Mouse (Mus musculus): ENCODE results near the gene Dstyk. TPM values are rescaled to one million over a fixed set of nuclear protein-coding genes. Genes with fewer than 3 reads are reported as not detected.

Gene Dstyk
- polyA plus RNA-seq (2014; fragmentation: Nextera tagmentation; extraction: Ambion mirVana), result 13.6 and 15.7 TPM in 2 replicates

GRCm38 (mm10) chr1:132417319-132418251 is at the start of gene Dstyk:
Dstyk (plus strand) TSS chr1:132417555.
- ATAC-seq (replicated peaks; ENCODE audit: low FRiP score) (peak; percentile 97), DNase-seq (ENCODE audit: low spot score) (peak; percentile 97)
- Histone ChIP-seq H3K4me1 (replicated peaks; ENCODE audit: control insufficient read depth, insufficient read depth, low read length) (peaks cover 10% of the 10 kb centered on the region; the same call in 1 of the 2 replicates), H3K9ac (ENCODE audit: low read length) (peak within 1 kb of the TSS; percentile 87), H3K27me3 (ENCODE audit: control insufficient read depth, insufficient read depth, low read length) (no peaks in the 10 kb centered on the region), H3K36me3 (ENCODE audit: control insufficient read depth, insufficient read depth, low read length) (no peaks in the 10 kb centered on the region), H3K4me2 (ENCODE audit: low read depth, low read length, severe bottlenecking) (peak within 1 kb of the TSS; percentile 85), H3K4me3 (ENCODE audit: low read depth, low read length) (peak within 1 kb of the TSS; percentile 66), H3K27ac (ENCODE audit: low read depth, low read length) (peak within 1 kb of the TSS; percentile 87), H3K9me3 (ENCODE audit: control insufficient read depth, low read length) (no peaks in the 10 kb centered on the region)
- WGBS, result under 1% methylated on average over 83 of the region's 85 CpGs

- no peaks in the 10 kb centered on the region for H3K27me3 ChIP-seq (ENCODE audit: control insufficient read depth, insufficient read depth, low read length)
- H3K27ac ChIP-seq (ENCODE audit: low read depth, low read length), result peak overlapping the region; percentile 27; the same call in 1 of the 2 replicates
- DNase-seq (ENCODE audit: low spot score), result peak; percentile 83
- ATAC-seq (replicated peaks; ENCODE audit: low FRiP score), result peak; percentile 82
- H3K4me2 ChIP-seq (ENCODE audit: low read depth, low read length, severe bottlenecking), result no peak overlapping the region
- H3K4me1 ChIP-seq (replicated peaks; ENCODE audit: control insufficient read depth, insufficient read depth, low read length), result peaks cover 5% of the 10 kb centered on the region; the same call in 1 of the 2 replicates
- 0 out of 2 replicates have a peak overlapping the region, but pooled peaks have one; percentile 11 for H3K4me3 ChIP-seq (ENCODE audit: low read depth, low read length)
- 41% methylated on average over 7 of the region's 7 CpGs for WGBS
- H3K9ac ChIP-seq (ENCODE audit: low read length), result no peak overlapping the region
- no peaks in the 10 kb centered on the region for H3K9me3 ChIP-seq (ENCODE audit: control insufficient read depth, low read length)
- H3K36me3 ChIP-seq (ENCODE audit: control insufficient read depth, insufficient read depth, low read length), result no peaks in the 10 kb centered on the region
These were observed 49.5 kb upstream of the Dstyk start for GRCm38 (mm10) chr1:132367692-132368506.

- no peak overlapping the region for H3K27ac ChIP-seq (ENCODE audit: low read depth, low read length)
- 87% methylated on average over 9 of the region's 9 CpGs for WGBS
- DNase-seq (ENCODE audit: low spot score) (no peak), ATAC-seq (replicated peaks; ENCODE audit: low FRiP score) (no peak)
- no peaks in the 10 kb centered on the region for H3K9me3 ChIP-seq (ENCODE audit: control insufficient read depth, low read length)
- H3K27me3 ChIP-seq (ENCODE audit: control insufficient read depth, insufficient read depth, low read length), result no peaks in the 10 kb centered on the region
- no peak overlapping the region for H3K4me3 ChIP-seq (ENCODE audit: low read depth, low read length)
- H3K36me3 ChIP-seq (ENCODE audit: control insufficient read depth, insufficient read depth, low read length), result no peaks in the 10 kb centered on the region
- no peak overlapping the region for H3K4me2 ChIP-seq (ENCODE audit: low read depth, low read length, severe bottlenecking)
- no peak overlapping the region for H3K9ac ChIP-seq (ENCODE audit: low read length)
- peaks cover 10% of the 10 kb centered on the region for H3K4me1 ChIP-seq (replicated peaks; ENCODE audit: control insufficient read depth, insufficient read depth, low read length)
These were observed 46.6 kb upstream of the Dstyk start for GRCm38 (mm10) chr1:132370681-132371173.

- H3K36me3 ChIP-seq (ENCODE audit: control insufficient read depth, insufficient read depth, low read length), result no peaks in the 10 kb centered on the region
These were observed 45.9 kb upstream of the Dstyk start for GRCm38 (mm10) chr1:132371298-132372081.

GRCm38 (mm10) chr1:132372354-132372753 is 45.0 kb upstream of the Dstyk start:
- no peak overlapping the region for H3K4me3 ChIP-seq (ENCODE audit: low read depth, low read length)
- 86% methylated on average over 5 of the region's 5 CpGs for WGBS
- no peaks in the 10 kb centered on the region for H3K9me3 ChIP-seq (ENCODE audit: control insufficient read depth, low read length)
- DNase-seq (ENCODE audit: low spot score), result no peak
- no peak overlapping the region for H3K4me2 ChIP-seq (ENCODE audit: low read depth, low read length, severe bottlenecking)
- H3K27me3 ChIP-seq (ENCODE audit: control insufficient read depth, insufficient read depth, low read length), result no peaks in the 10 kb centered on the region
- ATAC-seq (replicated peaks; ENCODE audit: low FRiP score), result no peak
- no peaks in the 10 kb centered on the region for H3K36me3 ChIP-seq (ENCODE audit: control insufficient read depth, insufficient read depth, low read length)
- peaks cover 8% of the 10 kb centered on the region for H3K4me1 ChIP-seq (replicated peaks; ENCODE audit: control insufficient read depth, insufficient read depth, low read length)
- H3K9ac ChIP-seq (ENCODE audit: low read length), result no peak overlapping the region
- no peak overlapping the region for H3K27ac ChIP-seq (ENCODE audit: low read depth, low read length)

More at GRCm38 (mm10) chr1:132371298-132372081, 45.9 kb upstream of the Dstyk start:
- no peak overlapping the region for H3K27ac ChIP-seq (ENCODE audit: low read depth, low read length)
- peaks cover 8% of the 10 kb centered on the region for H3K4me1 ChIP-seq (replicated peaks; ENCODE audit: control insufficient read depth, insufficient read depth, low read length)
- WGBS, result 56% methylated on average over 8 of the region's 8 CpGs
- H3K4me3 ChIP-seq (ENCODE audit: low read depth, low read length), result no peak overlapping the region
- no peaks in the 10 kb centered on the region for H3K27me3 ChIP-seq (ENCODE audit: control insufficient read depth, insufficient read depth, low read length)
- DNase-seq (ENCODE audit: low spot score), result no peak
- H3K9me3 ChIP-seq (ENCODE audit: control insufficient read depth, low read length), result no peaks in the 10 kb centered on the region
- H3K4me2 ChIP-seq (ENCODE audit: low read depth, low read length, severe bottlenecking), result no peak overlapping the region
- no peak for ATAC-seq (replicated peaks; ENCODE audit: low FRiP score)
- H3K9ac ChIP-seq (ENCODE audit: low read length), result no peak overlapping the region

GRCm38 (mm10) chr1:132372896-132373534 is 44.3 kb upstream of the Dstyk start:
- Histone ChIP-seq H3K9ac (ENCODE audit: low read length) (no peak overlapping the region), H3K4me3 (ENCODE audit: low read depth, low read length) (no peak overlapping the region), H3K9me3 (ENCODE audit: control insufficient read depth, low read length) (no peaks in the 10 kb centered on the region), H3K4me1 (replicated peaks; ENCODE audit: control insufficient read depth, insufficient read depth, low read length) (peaks cover 6% of the 10 kb centered on the region), H3K4me2 (ENCODE audit: low read depth, low read length, severe bottlenecking) (no peak overlapping the region), H3K27ac (ENCODE audit: low read depth, low read length) (no peak overlapping the region), H3K36me3 (ENCODE audit: control insufficient read depth, insufficient read depth, low read length) (no peaks in the 10 kb centered on the region), H3K27me3 (ENCODE audit: control insufficient read depth, insufficient read depth, low read length) (no peaks in the 10 kb centered on the region)
- DNase-seq (ENCODE audit: low spot score) (no peak), ATAC-seq (replicated peaks; ENCODE audit: low FRiP score) (no peak)
- 88% methylated on average over 6 of the region's 6 CpGs for WGBS

GRCm38 (mm10) chr1:132374140-132374872 is 43.0 kb upstream of the Dstyk start:
- no peak; the same call in 1 of the 2 replicates for ATAC-seq (replicated peaks; ENCODE audit: low FRiP score)
- Histone ChIP-seq H3K36me3 (ENCODE audit: control insufficient read depth, insufficient read depth, low read length) (no peaks in the 10 kb centered on the region; the same call in 1 of the 2 replicates), H3K27me3 (ENCODE audit: control insufficient read depth, insufficient read depth, low read length) (no peaks in the 10 kb centered on the region), H3K27ac (ENCODE audit: low read depth, low read length) (peak overlapping the region; percentile 26; the same call in 1 of the 2 replicates), H3K9me3 (ENCODE audit: control insufficient read depth, low read length) (no peaks in the 10 kb centered on the region), H3K4me2 (ENCODE audit: low read depth, low read length, severe bottlenecking) (no peak overlapping the region), H3K4me1 (replicated peaks; ENCODE audit: control insufficient read depth, insufficient read depth, low read length) (peaks cover 6% of the 10 kb centered on the region), H3K9ac (ENCODE audit: low read length) (no peak overlapping the region), H3K4me3 (ENCODE audit: low read depth, low read length) (no peak overlapping the region)
- 64% methylated on average over 5 of the region's 5 CpGs for WGBS
- no peak for DNase-seq (ENCODE audit: low spot score)
